Mouse (Mus musculus) neural tube, embryonic 14.5 days (tissue): ENCODE results near the gene Pnldc1. TPM values are rescaled to one million over a fixed set of nuclear protein-coding genes. Genes with fewer than 3 reads are reported as not detected.
"Not testable (repeated sequence)": the region's sequence is repeated elsewhere in the genome, so short reads cannot be mapped to it uniquely, and the experiment has no call there.

Source experiments
- ATAC-seq: fragments of 200-750 bp; cut with Nextera tagmentation; 2 replicates; pipeline ENCODE4 v1.8.0; 2017; ENCODE audit warnings: low read depth, mild to moderate bottlenecking, moderate TSS enrichment, moderate library complexity
- H3K27ac ChIP-seq: fragments of 300-500 bp; sonication (generic); 2 replicates; pipeline ENCODE4 v1.5.1; 2014; ENCODE audit warnings: low read depth, mild to moderate bottlenecking, control low read depth, low read length, moderate library complexity, mixed read lengths
- H3K27me3 ChIP-seq: fragments of 300-500 bp; sonication (generic); 2 replicates; pipeline ENCODE4 v1.6.1; 2014; ENCODE audit warnings: low read length; ENCODE audit not compliant: control insufficient read depth, insufficient read depth
- H3K36me3 ChIP-seq: fragments of 300-500 bp; sonication (generic); 2 replicates; pipeline ENCODE4 v1.6.1; 2014; ENCODE audit warnings: low read length, mixed read lengths; ENCODE audit not compliant: control insufficient read depth, insufficient read depth
- H3K4me1 ChIP-seq: fragments of 300-500 bp; sonication (generic); 2 replicates; pipeline ENCODE4 v1.6.1; 2014; ENCODE audit warnings: low read length; ENCODE audit not compliant: control insufficient read depth, insufficient read depth
- H3K4me2 ChIP-seq: fragments of 300-500 bp; sonication (generic); 2 replicates; pipeline ENCODE4 v1.6.1; 2014; ENCODE audit warnings: mild to moderate bottlenecking, low read depth, low read length, control low read depth
- H3K4me3 ChIP-seq: fragments of 300-500 bp; sonication (generic); 2 replicates; pipeline ENCODE4 v1.5.1; 2014; ENCODE audit warnings: low read depth, low read length, control low read depth, mixed read lengths
- H3K9ac ChIP-seq: fragments of 300-500 bp; sonication (generic); replicated peaks from 2 replicates; pipeline ENCODE4 v1.6.1; 2014; ENCODE audit warnings: low read depth, mild to moderate bottlenecking, control low read depth, low read length, mixed read lengths
- H3K9me3 ChIP-seq: fragments of 300-500 bp; sonication (generic); 2 replicates; pipeline ENCODE4 v1.6.1; 2016; ENCODE audit warnings: low read length; ENCODE audit not compliant: control insufficient read depth
- WGBS: fragments of 180-500 bp; shearing (Covaris S2); extraction: QIAGEN DNeasy Blood & Tissue Kit; methylation state at CpG from one replicate; pipeline ENCODE4 v1.1.7; 2014; 5-methylcytosine and 5-hydroxymethylcytosine counted together
- polyA plus RNA-seq: library from polyadenylated mRNA; unstranded; fragments of >200 nt; fragmentation: Nextera tagmentation; extraction: Ambion mirVana; gene quantifications from 2 replicates; pipeline ENCODE4 v1.2.1, GENCODE M21; 2014

Pnldc1 gene
- polyA plus RNA-seq, 1 experiment from 2014 or later: 2.0 TPM

GRCm38 (mm10) chr17:12902291-12902690 is 7.7 kb downstream of the Pnldc1 start:
- no peak overlapping the region for H3K27ac ChIP-seq
- no peak overlapping the region for H3K4me3 ChIP-seq
- ATAC-seq: no peak
- no peaks in the 10 kb centered on the region for H3K9me3 ChIP-seq
- 0 out of 2 replicates have a peak, but pooled peaks cover 6% of the 10 kb centered on the region for H3K36me3 ChIP-seq
- H3K4me1 ChIP-seq: no peaks in the 10 kb centered on the region
- H3K9ac ChIP-seq: no peak overlapping the region
- WGBS: 96% methylated on average over 6 of the region's 6 CpGs
- no peaks in the 10 kb centered on the region for H3K27me3 ChIP-seq
- H3K4me2 ChIP-seq: no peak overlapping the region

- not testable (repeated sequence) for ATAC-seq, H3K36me3 ChIP-seq
- 43% methylated on average over 2 of the region's 2 CpGs for WGBS
Observed at GRCm38 (mm10) chr17:12898607-12899006, 11.4 kb downstream of the Pnldc1 start.

GRCm38 (mm10) chr17:12897674-12898073 is 12.4 kb downstream of the Pnldc1 start:
- Histone ChIP-seq H3K4me3 (no peak overlapping the region), H3K27ac (no peak overlapping the region), H3K27me3 (no peaks in the 10 kb centered on the region), H3K9ac (no peak overlapping the region), H3K4me2 (no peak overlapping the region), H3K9me3 (no peaks in the 10 kb centered on the region), H3K36me3 (no peaks in the 10 kb centered on the region), H3K4me1 (no peaks in the 10 kb centered on the region)
- 92% methylated on average over 5 of the region's 5 CpGs for WGBS
- ATAC-seq: peak; percentile 38; the same call in 1 of the 2 replicates

More at GRCm38 (mm10) chr17:12898607-12899006, 11.4 kb downstream of the Pnldc1 start:
- H3K9me3 ChIP-seq, H3K4me1 ChIP-seq, H3K4me3 ChIP-seq, H3K9ac ChIP-seq, H3K27ac ChIP-seq, H3K27me3 ChIP-seq, H3K4me2 ChIP-seq: not testable (repeated sequence)

- Histone ChIP-seq H3K4me2 (no peak overlapping the region), H3K27ac (no peak overlapping the region)
- 91% methylated on average over 9 of the region's 9 CpGs for WGBS
Observed at GRCm38 (mm10) chr17:12892033-12892432, 18.0 kb downstream of the Pnldc1 start.

GRCm38 (mm10) chr17:12891054-12891453 is 19.0 kb downstream of the Pnldc1 start:
- H3K4me1 ChIP-seq: no peaks in the 10 kb centered on the region
- H3K27ac ChIP-seq: no peak overlapping the region
- H3K9me3 ChIP-seq: no peaks in the 10 kb centered on the region
- ATAC-seq: no peak
- no peak overlapping the region for H3K4me3 ChIP-seq
- no peaks in the 10 kb centered on the region for H3K27me3 ChIP-seq
- 91% methylated on average over 4 of the region's 4 CpGs for WGBS
- H3K4me2 ChIP-seq: no peak overlapping the region
- 0 out of 2 replicates have a peak, but pooled peaks cover 4% of the 10 kb centered on the region for H3K36me3 ChIP-seq
- H3K9ac ChIP-seq: no peak overlapping the region

More at GRCm38 (mm10) chr17:12892033-12892432, 18.0 kb downstream of the Pnldc1 start:
- H3K9ac ChIP-seq: no peak overlapping the region
- H3K9me3 ChIP-seq: no peaks in the 10 kb centered on the region
- no peaks in the 10 kb centered on the region for H3K27me3 ChIP-seq
- H3K36me3 ChIP-seq: 0 out of 2 replicates have a peak, but pooled peaks cover 4% of the 10 kb centered on the region
- H3K4me3 ChIP-seq: no peak overlapping the region
- no peak for ATAC-seq
- H3K4me1 ChIP-seq: no peaks in the 10 kb centered on the region

GRCm38 (mm10) chr17:12887021-12887775 is 22.8 kb downstream of the Pnldc1 start:
- Histone ChIP-seq H3K4me3 (no peak overlapping the region), H3K36me3 (0 out of 2 replicates have a peak, but pooled peaks cover 4% of the 10 kb centered on the region), H3K27ac (no peak overlapping the region), H3K9me3 (no peaks in the 10 kb centered on the region), H3K27me3 (no peaks in the 10 kb centered on the region), H3K4me1 (no peaks in the 10 kb centered on the region), H3K9ac (no peak overlapping the region), H3K4me2 (no peak overlapping the region)
- ATAC-seq: no peak
- WGBS: 80% methylated on average over 15 of the region's 15 CpGs

- Histone ChIP-seq H3K9me3 (no peaks in the 10 kb centered on the region), H3K27ac (no peak overlapping the region), H3K4me2 (no peak overlapping the region), H3K36me3 (0 out of 2 replicates have a peak, but pooled peaks cover 1% of the 10 kb centered on the region), H3K9ac (no peak overlapping the region), H3K4me3 (no peak overlapping the region), H3K4me1 (no peaks in the 10 kb centered on the region), H3K27me3 (no peaks in the 10 kb centered on the region)
- ATAC-seq: no peak
- 33% methylated on average over 6 of the region's 6 CpGs for WGBS
Observed at GRCm38 (mm10) chr17:12886620-12887019, 23.4 kb downstream of the Pnldc1 start.

GRCm38 (mm10) chr17:12881216-12881615 is 28.8 kb downstream of the Pnldc1 start:
- 79% methylated on average over 1 of the region's 1 CpGs for WGBS
- Histone ChIP-seq H3K4me3 (no peak overlapping the region), H3K36me3 (no peaks in the 10 kb centered on the region), H3K9me3 (no peaks in the 10 kb centered on the region), H3K4me1 (no peaks in the 10 kb centered on the region), H3K4me2 (no peak overlapping the region), H3K27me3 (no peaks in the 10 kb centered on the region), H3K27ac (no peak overlapping the region), H3K9ac (no peak overlapping the region)
- ATAC-seq: no peak

GRCm38 (mm10) chr17:12880178-12880577 is 29.9 kb downstream of the Pnldc1 start:
- Histone ChIP-seq H3K36me3 (no peaks in the 10 kb centered on the region), H3K27ac (no peak overlapping the region), H3K27me3 (no peaks in the 10 kb centered on the region), H3K9ac (no peak overlapping the region), H3K9me3 (no peaks in the 10 kb centered on the region), H3K4me3 (no peak overlapping the region), H3K4me1 (no peaks in the 10 kb centered on the region), H3K4me2 (peak overlapping the region; percentile 19; the same call in 1 of the 2 replicates)
- peak; percentile 69; the same call in 1 of the 2 replicates for ATAC-seq
- WGBS: 4% methylated on average over 14 of the region's 14 CpGs
